Mouse (Mus musculus) neural tube, postnatal 0 days (tissue): ENCODE data around the gene Defb45. TPM values are rescaled to one million over a fixed set of nuclear protein-coding genes. Genes with fewer than 3 reads are reported as not detected.

ENCODE experiments used
- polyA plus RNA-seq: library from polyadenylated mRNA; unstranded; fragments of >200 nt; fragmentation: Nextera tagmentation; extraction: Ambion mirVana; gene quantifications from 2 replicates; pipeline ENCODE4 v1.2.1, GENCODE M21; 2015

Defb45 gene
- not detected in 2 replicates for polyA plus RNA-seq

GRCm38 (mm10) chr2:152599299-152599698, at the start of gene Defb45:
Gene Defb45, minus strand, starts transcription at chr2:152599399.

DNA sequence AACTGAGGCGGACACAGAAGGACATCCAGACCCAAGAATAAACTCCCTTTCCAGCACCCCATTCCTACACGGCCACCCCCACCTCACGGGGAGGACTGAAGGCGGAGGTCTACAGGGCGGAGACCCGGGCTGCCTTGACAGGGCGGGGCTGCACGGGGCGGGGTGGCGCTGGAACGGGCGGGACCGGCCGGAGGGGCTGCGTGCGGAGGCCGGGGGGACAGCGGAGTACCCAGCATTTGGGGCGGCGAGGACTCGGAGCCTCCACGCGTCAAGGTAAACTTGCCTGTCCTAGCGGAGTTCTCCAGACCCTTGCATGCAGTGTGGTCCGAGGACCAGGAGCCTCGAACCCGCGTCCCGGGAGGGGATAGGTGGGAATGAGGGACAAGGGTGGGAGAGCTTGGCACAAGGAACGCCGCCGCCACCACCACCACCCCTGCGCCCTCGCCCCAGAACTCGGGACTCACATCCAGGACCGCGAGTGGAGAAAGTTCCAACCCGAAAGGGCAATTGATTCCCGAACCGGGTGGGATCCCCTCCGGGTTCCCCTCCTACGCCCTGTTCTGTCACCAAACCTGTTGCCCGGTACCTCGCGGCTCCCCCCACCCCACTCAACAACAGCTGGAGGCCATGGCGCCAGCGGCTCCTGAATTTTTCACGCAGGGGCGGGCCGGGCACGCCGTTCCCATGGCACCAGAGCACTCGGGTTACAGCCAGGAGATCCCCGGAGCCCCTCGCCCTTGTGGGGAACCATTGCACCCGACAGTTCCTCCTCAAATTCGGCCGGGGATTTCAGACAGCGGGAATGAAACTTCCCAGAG, 27.8 kb upstream of the Defb45 start, which contains the start of gene Rem1:
Gene Rem1, plus strand, starts transcription at position 178 of the 818 bp plus-strand sequence.

DNA sequence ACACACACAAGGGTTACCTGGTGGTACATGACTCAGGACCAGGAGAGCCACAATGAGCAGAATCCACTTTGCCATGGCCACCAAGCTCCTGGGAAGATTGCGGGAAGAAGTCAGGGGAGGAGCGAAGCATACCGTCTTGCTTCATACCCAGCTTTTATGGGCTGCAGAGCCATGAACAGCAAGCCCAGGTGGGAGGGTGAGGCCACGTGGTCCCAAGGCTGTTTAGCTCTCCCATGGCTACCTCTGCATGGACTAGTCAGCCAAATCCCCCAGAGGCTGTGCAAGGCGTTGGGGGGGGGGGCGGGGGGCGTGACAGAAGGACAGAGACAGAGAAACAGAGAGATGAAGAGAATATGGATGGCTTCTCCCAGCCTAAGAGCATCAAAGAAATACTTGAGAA, 23.8 kb upstream of the Defb45 start, which contains the start of gene Defb25:
Gene Defb25, minus strand, starts transcription at position 101 of the 400 bp plus-strand sequence.

DNA sequence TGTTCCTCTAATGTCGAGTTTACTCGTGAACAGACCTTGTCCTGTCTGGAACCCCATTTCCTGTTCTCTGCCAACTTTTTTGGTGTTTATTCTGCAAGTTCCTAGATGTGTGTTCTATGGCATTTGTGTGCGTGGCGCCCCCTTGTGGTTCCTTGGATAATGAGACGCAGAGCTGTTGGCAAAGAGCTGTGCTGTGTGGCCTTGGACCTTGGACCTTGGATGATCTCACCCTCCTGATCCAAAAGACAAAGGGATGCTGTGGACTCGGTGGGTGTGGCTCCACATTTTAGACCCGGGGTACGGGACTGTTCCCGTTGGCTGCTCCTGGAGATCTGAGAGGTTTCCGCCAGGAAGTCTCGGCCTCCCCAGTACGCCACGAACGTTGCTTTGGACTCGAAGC, 4.9 kb upstream of the Defb45 start, which contains the start of gene Defb36:
Gene Defb36, plus strand, starts transcription at position 271 of the 400 bp plus-strand sequence.

GRCm38 (mm10) chr2:152580107-152580506, 19.1 kb downstream of the Defb45 start, which contains the start of gene Defb19:
Gene Defb19, minus strand, starts transcription at chr2:152580312.

DNA sequence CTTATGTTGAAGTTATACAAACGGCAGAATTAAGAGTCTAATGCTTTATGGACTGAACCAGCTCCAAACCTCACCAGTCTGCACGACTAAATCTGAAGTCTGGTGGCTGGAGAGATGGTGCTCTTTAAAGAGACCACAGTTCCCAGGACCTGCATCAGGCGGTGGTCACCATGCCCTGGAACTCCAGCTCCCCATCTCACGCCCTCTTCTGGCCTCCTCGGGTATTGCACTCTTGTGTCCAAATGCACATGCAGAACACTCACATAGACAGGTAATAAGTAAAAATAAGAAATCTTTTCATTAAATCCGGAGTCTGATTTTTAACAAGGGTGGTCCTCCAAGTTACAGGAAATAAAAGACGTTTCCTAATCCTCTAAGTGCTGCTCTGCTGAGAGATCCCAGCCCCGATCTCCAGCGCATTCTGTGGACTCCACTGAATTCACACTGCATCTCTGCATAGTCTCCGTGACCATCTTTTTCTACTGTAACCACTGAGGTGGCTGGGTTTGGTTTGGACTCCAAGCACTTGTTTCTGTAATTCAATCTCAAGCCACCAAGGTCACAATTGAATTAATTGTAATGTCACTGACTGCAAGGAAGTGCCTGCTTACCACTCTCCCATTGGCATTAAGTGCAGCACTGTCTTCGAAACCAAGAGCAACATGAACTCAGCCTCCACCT, 26.9 kb downstream of the Defb45 start, which contains the start of gene Defb21:
Gene Defb21, plus strand, starts transcription at position 631 of the 681 bp plus-strand sequence.

DNA sequence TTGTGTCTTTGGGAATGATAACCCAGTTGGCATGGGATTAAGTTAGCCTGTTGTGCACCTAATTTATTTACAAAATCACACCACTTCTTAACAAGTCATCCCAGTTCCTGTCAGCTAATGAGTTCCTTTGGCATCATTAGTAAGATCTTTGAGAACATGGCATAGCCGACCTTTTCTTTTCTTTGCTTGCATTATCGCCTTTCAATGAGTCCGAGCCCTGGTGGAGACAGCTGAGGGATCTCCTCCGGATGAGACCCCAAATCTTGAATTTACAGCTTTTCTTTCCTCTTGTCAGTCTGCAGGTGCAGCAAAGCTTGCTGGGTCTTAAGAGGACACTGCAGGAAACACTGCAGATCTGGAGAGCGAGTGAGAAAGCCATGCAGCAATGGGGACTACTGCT, 30.2 kb downstream of the Defb45 start, which contains the start of gene Gm17416:
Gene Gm17416, plus strand, starts transcription at position 301 of the 400 bp plus-strand sequence.

Other genes with a start within 250 kb of the Defb45 start
- gene Nrsn2, start 222.8 kb downstream of the Defb45 start, polyA plus RNA-seq: 97.7 and 99.5 TPM in 2 replicates
- 9.8 and 10.3 TPM in 2 replicates for gene Sox12, start 201.3 kb downstream of the Defb45 start, polyA plus RNA-seq
- 15.7 and 16.3 TPM in 2 replicates for gene Zcchc3, start 184.4 kb downstream of the Defb45 start, polyA plus RNA-seq
- 3.1 and 3.2 TPM in 2 replicates for gene 6820408C15Rik, start 183.8 kb downstream of the Defb45 start, polyA plus RNA-seq
- not detected in 2 replicates for gene Defb23, start 134.8 kb downstream of the Defb45 start, polyA plus RNA-seq
- gene Defb20, start 122.3 kb downstream of the Defb45 start, polyA plus RNA-seq: not detected in 2 replicates
- not detected in 2 replicates for gene Defb22, start 109.3 kb downstream of the Defb45 start, polyA plus RNA-seq
- not detected in 2 replicates for gene Defb26, start 87.7 kb downstream of the Defb45 start, polyA plus RNA-seq
- gene Defb28, start 81.1 kb downstream of the Defb45 start, polyA plus RNA-seq: not detected in 2 replicates
- not detected in 2 replicates for gene Defb29, start 59.3 kb downstream of the Defb45 start, polyA plus RNA-seq
- gene Gm17416, start 30.1 kb downstream of the Defb45 start, polyA plus RNA-seq: not detected in 2 replicates
- gene Defb21, start 26.7 kb downstream of the Defb45 start, polyA plus RNA-seq: not detected in 2 replicates
- not detected in 2 replicates for gene Defb19, start 19.1 kb downstream of the Defb45 start, polyA plus RNA-seq
- gene Defb36, start 4.9 kb upstream of the Defb45 start, polyA plus RNA-seq: not detected in 2 replicates
- gene Defb25, start 23.7 kb upstream of the Defb45 start, polyA plus RNA-seq: not detected in 2 replicates
- 0.92 and 0.96 TPM in 2 replicates for gene Rem1, start 27.6 kb upstream of the Defb45 start, polyA plus RNA-seq
- 139 and 149 TPM in 2 replicates for gene H13, start 70.1 kb upstream of the Defb45 start, polyA plus RNA-seq
- gene Mcts2, start 87.6 kb upstream of the Defb45 start, polyA plus RNA-seq: 33.4 and 40.2 TPM in 2 replicates
- 66.5 and 81.4 TPM in 2 replicates for gene Id1, start 136.9 kb upstream of the Defb45 start, polyA plus RNA-seq
- gene Cox4i2, start 154.8 kb upstream of the Defb45 start, polyA plus RNA-seq: 4.0 and 4.9 TPM in 2 replicates
- gene Bcl2l1, start 232.3 kb upstream of the Defb45 start, polyA plus RNA-seq: 83.6 and 92.9 TPM in 2 replicates
- 6.6 TPM in 2 replicates for gene Tpx2, start 248.6 kb upstream of the Defb45 start, polyA plus RNA-seq